ENCODE assay signal across 23 mouse cellular contexts in the genomic region with DNA sequence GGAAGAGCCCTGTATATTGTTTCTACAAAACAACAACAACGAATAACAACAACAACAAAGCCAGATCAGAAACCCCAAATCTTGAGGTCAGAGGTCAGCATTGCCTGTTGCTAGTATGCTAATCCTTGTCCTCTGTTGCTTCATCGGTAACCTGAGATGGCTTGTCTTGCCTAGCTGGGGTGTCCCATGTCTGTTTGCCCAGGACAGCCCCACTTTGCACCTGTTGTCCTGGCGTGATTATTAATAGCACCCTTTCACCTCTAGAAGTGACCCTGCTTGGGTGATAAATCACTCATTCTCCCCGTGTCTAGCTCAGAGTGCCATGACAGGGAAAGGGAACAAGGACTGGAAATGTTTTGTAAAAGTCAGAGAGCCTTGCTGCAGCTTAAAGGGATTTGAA.
DNase-seq lines count a peak whose midpoint lies in the region; ATAC-seq lines count a peak whose summit lies in the region.
"Had no signal": no experiment of that assay in that cellular context is flagged by ENCODE, and none has a peak within 500 bp of the region (broad histone marks: within the 10 kb centered on the region; RNA-seq: fewer than 3 reads in every experiment).

No protein-coding gene starts in this region.

- H3K36me3 ChIP-seq in intestine, embryonic 14.5 days (ENCODE audit: control insufficient read depth, insufficient read depth, low read length): no peaks in the 10 kb centered on the region
- no peaks in the 10 kb centered on the region for H3K36me3 ChIP-seq in intestine, embryonic 15.5 days
- H3K36me3 ChIP-seq: limb, embryonic 12.5 days; liver, embryonic 15.5 days; midbrain, embryonic 12.5 days; neural tube, embryonic 12.5 days had no signal

- 30% methylated on average over 4 of the region's 4 CpGs for WGBS in intestine, embryonic 14.5 days
- 25% methylated on average over 4 of the region's 4 CpGs for WGBS in intestine, embryonic 15.5 days

- no peak overlapping the region for H3K4me3 ChIP-seq in intestine, embryonic 14.5 days (ENCODE audit: low read depth, low read length)
- H3K4me3 ChIP-seq in intestine, embryonic 15.5 days (replicated peaks): no peak overlapping the region
- H3K4me3 ChIP-seq: limb, embryonic 12.5 days; liver, embryonic 15.5 days; midbrain, embryonic 12.5 days; neural tube, embryonic 12.5 days had no signal

- intact Hi-C loops in gastrocnemius, postnatal 14 days (cut with DNase I; ENCODE audit: low total_unique reads): no loop called here

- no peak overlapping the region for H3K4me2 ChIP-seq in intestine, embryonic 14.5 days (ENCODE audit: low read length)
- H3K4me2 ChIP-seq in intestine, embryonic 15.5 days (replicated peaks): no peak overlapping the region
- H3K4me2 ChIP-seq: limb, embryonic 12.5 days; liver, embryonic 15.5 days; midbrain, embryonic 12.5 days; neural tube, embryonic 12.5 days had no signal

- H3K27me3 ChIP-seq in intestine, embryonic 14.5 days (replicated peaks; ENCODE audit: control insufficient read depth, insufficient read depth, low read length): no peaks in the 10 kb centered on the region
- H3K27me3 ChIP-seq in intestine, embryonic 15.5 days (replicated peaks): no peaks in the 10 kb centered on the region
- H3K27me3 ChIP-seq: limb, embryonic 12.5 days; liver, embryonic 15.5 days; midbrain, embryonic 12.5 days; neural tube, embryonic 12.5 days had no signal

- no peaks in the 10 kb centered on the region for H3K4me1 ChIP-seq in intestine, embryonic 14.5 days (replicated peaks; ENCODE audit: control insufficient read depth, insufficient read depth, low read length)
- peaks cover 6% of the 10 kb centered on the region for H3K4me1 ChIP-seq in intestine, embryonic 15.5 days (replicated peaks)
- H3K4me1 ChIP-seq: limb, embryonic 12.5 days; midbrain, embryonic 12.5 days; neural tube, embryonic 12.5 days had no signal

- H3K27ac ChIP-seq in intestine, embryonic 14.5 days (ENCODE audit: low read depth): no peak overlapping the region; the same call in 1 of the 2 replicates
- H3K27ac ChIP-seq in intestine, embryonic 15.5 days: no peak overlapping the region; the same call in 1 of the 2 replicates
- H3K27ac ChIP-seq: limb, embryonic 12.5 days; liver, embryonic 15.5 days; macrophage; midbrain, embryonic 12.5 days; neural tube, embryonic 12.5 days had no signal

- no peak for ATAC-seq in intestine, embryonic 14.5 days (replicated peaks; ENCODE audit: low FRiP score, low TSS enrichment, low read depth)
- ATAC-seq in intestine, embryonic 15.5 days: no peak
- ATAC-seq: activated CD4-positive, CD25-positive, alpha-beta regulatory T cell, adult 4 months; forebrain, embryonic 14.5 days; lung, postnatal 0 days had no signal

- DNase-seq in intestine, embryonic 14.5 days (ENCODE audit: low spot score): peak; percentile 25
- DNase-seq in embryo, embryonic 11 days: peak; percentile 14
- DNase-seq in gastrocnemius, postnatal 14 days: peak; percentile 40
- peak; percentile 93 for DNase-seq in skeletal muscle tissue, adult 2 months (ENCODE audit: low read depth, low spot score)
- no peak for DNase-seq in urinary bladder, postnatal 14 days (ENCODE audit: low spot score)
- DNase-seq in layer of hippocampus, postnatal 25 days (ENCODE audit: extremely low spot score in 1 of 2, low spot score in 1 of 2): no peak
- DNase-seq: adrenal gland, adult 8-10 months; cerebellum, adult 11-12 months; cerebellum, postnatal 10 days; kidney, adult 8-10 months; kidney, postnatal 14 days; layer of hippocampus, postnatal 36 days; right cerebral cortex, postnatal 14 days; thymus, postnatal 14 days had no signal

- H3K9ac ChIP-seq in intestine, embryonic 14.5 days (ENCODE audit: low read length): no peak overlapping the region
- H3K9ac ChIP-seq in intestine, embryonic 15.5 days: no peak overlapping the region
- H3K9ac ChIP-seq: limb, embryonic 12.5 days; liver, embryonic 15.5 days; midbrain, embryonic 12.5 days; neural tube, embryonic 12.5 days had no signal

- H3K9me3 ChIP-seq in intestine, embryonic 14.5 days (ENCODE audit: control insufficient read depth, low read length): no peaks in the 10 kb centered on the region
- H3K9me3 ChIP-seq in intestine, embryonic 15.5 days: no peaks in the 10 kb centered on the region
- H3K9me3 ChIP-seq: limb, embryonic 12.5 days; liver, embryonic 15.5 days; midbrain, embryonic 12.5 days; neural tube, embryonic 12.5 days had no signal

Comparison
In these comparisons a context has a peak if more than half of its experiments do, and no peak if none do; other contexts are left out.
1. DNase-seq: peak in intestine, embryonic 14.5 days (single experiment), embryo, embryonic 11 days (single experiment), gastrocnemius, postnatal 14 days (single experiment) and skeletal muscle tissue, adult 2 months (single experiment); none in urinary bladder, postnatal 14 days (single experiment) and layer of hippocampus, postnatal 25 days (0 of 2).